Mouse (Mus musculus): Measurements from ENCODE around the gene Prom2. TPM values are rescaled to one million over a fixed set of nuclear protein-coding genes. Genes with fewer than 3 reads are reported as not detected.

Prom2 gene
- total RNA-seq, 2 experiments from 2014 or later: 0.34 to 0.81 TPM

DNA sequence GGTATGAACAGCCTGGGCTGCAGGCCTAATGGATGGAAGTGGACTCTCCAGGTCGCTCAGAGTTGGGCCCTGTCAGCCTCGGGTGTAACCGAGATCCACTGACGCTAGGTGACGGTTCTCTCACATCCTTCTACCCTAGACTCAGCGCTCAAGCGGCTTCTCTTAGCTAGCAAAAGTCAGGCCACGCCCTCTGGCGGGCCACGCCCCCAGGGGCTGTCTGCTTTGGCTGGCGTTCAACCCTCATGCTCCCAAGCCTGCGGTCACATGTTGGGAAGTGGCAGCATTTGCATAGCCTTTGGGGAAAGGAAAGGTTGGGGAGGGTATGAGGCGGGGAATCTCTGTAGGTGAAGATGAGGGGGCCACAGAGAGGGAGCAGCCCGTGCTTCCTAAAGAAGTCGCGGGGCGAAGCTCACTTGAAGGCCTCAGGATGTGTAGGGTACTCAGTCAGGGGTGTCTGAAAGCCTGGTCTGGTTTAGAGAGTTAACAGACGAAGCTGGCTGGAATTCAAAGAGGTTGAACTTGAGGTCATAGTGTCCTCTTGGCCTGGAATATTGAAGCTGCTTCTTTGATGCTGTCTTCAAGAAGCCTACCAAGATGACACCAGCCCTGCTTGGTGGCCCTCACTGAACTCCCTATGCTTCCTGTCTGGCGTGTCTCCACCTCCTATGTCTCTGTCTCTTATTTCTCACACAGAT lies 56.6 kb downstream of the Prom2 start:
- peak in 1 of 2 experiments; percentile 37 for DNase-seq (ENCODE audit: low spot score in 2 of 2)

DNA sequence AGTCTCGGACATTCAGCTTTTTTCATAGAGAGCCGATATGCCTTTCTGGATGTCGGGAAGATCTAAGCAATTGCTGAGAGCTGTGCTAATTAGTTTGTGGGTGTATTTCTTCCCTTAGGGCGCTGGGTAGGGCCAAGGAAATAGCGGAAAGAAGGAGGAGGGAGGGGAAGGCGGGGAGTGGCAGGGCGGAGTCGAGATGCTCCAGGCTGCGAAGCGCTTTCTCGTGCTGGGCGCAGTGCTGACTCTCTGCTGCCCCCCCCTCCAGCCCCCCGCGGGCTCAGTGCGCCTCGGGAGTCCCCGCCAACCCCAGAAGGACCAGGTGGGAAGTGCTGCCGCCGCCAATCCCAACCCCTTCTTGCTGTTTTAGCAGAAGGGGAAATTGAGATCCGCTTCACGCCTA lies 58.3 kb downstream of the Prom2 start:
- no peak for DNase-seq (ENCODE audit: low spot score in 2 of 2)

DNA sequence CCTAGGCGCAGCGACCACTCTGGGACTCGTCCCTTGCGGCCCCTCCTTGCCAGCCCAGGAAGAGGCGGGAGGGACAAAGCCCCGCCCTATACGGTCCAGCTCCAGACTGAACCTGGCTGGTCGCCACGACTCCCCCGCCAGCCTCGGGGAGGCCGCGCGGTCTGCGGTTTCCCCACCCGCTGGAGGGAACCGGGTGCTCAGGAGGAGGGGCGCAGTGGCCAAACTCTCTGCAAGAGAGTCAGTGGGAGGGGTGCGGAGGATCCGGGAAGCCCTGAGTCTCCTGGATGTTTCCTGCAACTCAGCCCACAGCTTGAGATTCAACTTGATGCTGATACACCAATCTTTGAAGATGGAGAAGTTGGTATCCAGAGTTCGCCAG lies 58.7 kb downstream of the Prom2 start:
- no peak for DNase-seq (ENCODE audit: low spot score in 2 of 2)

DNA sequence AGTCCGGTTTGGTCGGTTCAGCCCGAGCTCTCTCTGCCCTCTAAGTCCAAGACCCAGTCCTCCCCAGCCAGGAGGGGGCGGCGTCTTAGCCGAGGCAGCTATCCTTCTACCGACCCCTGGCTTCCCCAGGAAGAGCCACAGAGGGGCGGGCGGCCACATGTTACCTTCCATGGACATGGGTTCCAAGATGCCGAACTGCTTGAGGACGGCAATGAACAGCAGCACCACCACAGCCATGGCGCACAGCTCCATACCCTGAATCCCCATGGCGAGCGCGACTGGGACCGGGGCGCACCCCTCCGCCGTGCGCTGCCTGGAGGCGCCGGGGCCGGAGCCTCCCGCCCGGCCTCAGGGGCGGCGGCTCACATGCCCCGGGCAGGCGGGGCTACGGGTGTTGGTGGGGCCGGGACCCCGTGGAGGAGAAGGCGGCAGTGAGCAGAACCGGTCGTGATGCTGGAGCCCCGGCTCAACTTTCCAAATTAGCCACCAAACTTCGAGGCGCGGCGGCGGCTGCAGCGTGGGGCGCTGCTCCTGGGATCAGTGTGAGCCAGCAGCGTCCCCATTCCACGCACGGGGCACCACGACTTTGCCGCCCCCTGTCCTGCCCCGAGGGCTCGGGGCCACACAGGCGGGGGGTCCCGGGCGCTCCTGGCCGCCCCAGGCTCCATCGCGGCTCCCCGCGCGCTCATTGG lies 59.3 kb downstream of the Prom2 start:
- DNase-seq (ENCODE audit: low spot score in 2 of 2): no peak

DNA sequence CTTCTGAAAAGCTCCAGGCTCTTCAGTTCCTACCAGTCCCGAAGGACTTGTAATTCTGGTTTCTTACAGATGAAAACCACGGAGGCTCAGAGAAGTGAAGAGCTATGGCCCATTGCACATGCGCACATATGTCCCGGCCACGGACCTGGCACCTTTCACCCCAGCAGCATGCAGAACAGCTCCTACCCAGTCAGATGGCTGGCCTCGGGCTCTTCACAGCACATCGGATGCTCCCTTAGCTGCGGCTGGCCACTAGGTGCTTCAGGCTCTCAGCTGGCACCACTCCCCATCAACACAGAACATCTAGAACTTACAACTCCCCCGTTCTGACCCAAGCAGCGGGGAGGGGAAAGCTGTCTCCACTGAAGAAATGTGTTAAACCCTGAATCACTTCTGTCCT lies 61.5 kb downstream of the Prom2 start:
- no peak for DNase-seq (ENCODE audit: low spot score in 2 of 2)

DNA sequence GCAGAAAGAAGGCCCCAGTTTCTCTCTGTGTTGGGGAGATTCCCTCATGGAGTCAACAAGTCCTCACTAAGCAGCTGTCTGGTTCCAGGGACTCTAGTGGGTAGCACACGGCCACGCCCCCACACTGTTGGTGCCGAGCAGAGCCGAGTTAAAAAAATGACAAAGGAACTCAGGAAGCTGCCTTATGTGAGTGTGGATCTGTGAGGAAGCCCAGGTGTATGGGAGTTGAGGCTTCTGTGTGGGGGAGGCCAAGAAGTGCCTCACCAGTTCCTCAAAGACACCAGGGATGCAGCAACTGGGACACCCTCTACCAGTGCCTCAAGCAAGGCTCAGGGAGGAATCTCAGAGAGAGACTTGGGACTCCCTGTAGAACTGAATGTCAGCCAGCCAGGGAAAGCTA lies 62.1 kb downstream of the Prom2 start:
- DNase-seq (ENCODE audit: low spot score in 2 of 2): no peak

Other genes with a start within 250 kb of the Prom2 start
- 1 to 10 TPM; 2.5 to 2.7 TPM for gene Dusp2, start 205.3 kb downstream of the Prom2 start, total RNA-seq (2021)
- gene Astl, start 202.8 kb downstream of the Prom2 start, total RNA-seq (2021): not detected
- gene Adra2b, start 178.3 kb downstream of the Prom2 start, total RNA-seq (2021): 1 to 10 TPM; 2.3 to 5.0 TPM
- under 1 TPM; 0.59 to 0.62 TPM for gene Gpat2, start 116.3 kb downstream of the Prom2 start, total RNA-seq (2021)
- 10 to 100 TPM; 42.8 to 47.2 TPM for gene Fahd2a, start 96.9 kb downstream of the Prom2 start, total RNA-seq (2021)
- gene Kcnip3, start 19.4 kb downstream of the Prom2 start, total RNA-seq (2021): 1 to 10 TPM; 5.1 to 5.4 TPM
- gene Zfp661, start 45.6 kb upstream of the Prom2 start, total RNA-seq (2021): 1 to 10 TPM; 4.8 to 4.9 TPM
- 100 to 1,000 TPM; 126 to 141 TPM for gene Mrps5, start 45.8 kb upstream of the Prom2 start, total RNA-seq (2021)
- gene Mal, start 115.2 kb upstream of the Prom2 start, total RNA-seq (2021): 10 to 100 TPM in 1 of 2 experiments, 1 to 10 TPM in 1; 7.3 to 19.1 TPM
- gene Mall, start 188.5 kb upstream of the Prom2 start, total RNA-seq (2021): 1 to 10 TPM; 3.1 to 3.5 TPM
- gene Nphp1, start 247.4 kb upstream of the Prom2 start, total RNA-seq (2021): 10 to 100 TPM; 37.6 to 42.6 TPM